Mouse (Mus musculus): ENCODE results near the gene Plscr3.

The Plscr3 gene

DNA sequence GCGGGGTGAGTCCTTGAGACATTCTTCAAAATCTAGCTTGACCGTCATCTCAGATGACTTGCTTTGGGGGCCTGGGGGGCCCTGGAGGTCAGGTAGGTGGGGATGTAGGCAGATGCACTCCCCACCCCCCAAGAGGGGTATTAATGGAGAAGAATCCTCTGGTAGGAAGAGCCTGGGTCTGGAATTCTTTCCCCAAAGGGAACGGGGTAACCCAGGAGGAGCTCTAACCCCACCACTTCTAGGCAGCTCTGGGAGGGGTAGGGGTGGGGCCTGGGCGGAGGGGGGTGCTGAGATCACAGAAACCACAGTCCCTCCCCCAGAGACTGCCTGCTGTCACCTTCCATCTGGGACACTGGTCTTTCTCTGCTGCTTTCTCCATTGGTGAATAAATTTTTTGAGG is 49.1 kb downstream of the Plscr3 start, which contains the start of gene Acap1:
TSS of gene Acap1 (minus strand) at position 249 of the 400 bp plus-strand sequence.
- DNase-seq (ENCODE audit: low spot score), result no peak

DNA sequence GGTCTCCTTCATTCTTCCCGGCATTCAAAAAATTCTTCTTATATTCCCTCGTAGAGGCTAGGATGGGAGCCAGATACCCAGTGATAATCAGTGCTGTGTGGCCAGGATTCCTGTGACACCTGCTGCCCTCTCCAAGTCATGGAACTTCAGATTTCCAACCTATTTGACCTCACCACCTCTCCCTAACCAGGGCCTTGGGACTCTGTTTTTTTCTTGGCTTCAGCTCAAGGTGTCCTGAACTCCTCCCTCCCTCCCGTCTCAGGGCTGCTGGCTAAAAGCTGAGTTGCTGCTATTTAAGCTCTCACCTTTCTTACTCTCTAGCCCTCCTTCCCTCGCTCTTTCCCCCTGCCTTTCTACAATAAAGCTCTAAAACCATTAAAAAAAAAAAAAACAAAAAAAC is 53.7 kb downstream of the Plscr3 start:
- no peak for DNase-seq (ENCODE audit: low spot score)

DNA sequence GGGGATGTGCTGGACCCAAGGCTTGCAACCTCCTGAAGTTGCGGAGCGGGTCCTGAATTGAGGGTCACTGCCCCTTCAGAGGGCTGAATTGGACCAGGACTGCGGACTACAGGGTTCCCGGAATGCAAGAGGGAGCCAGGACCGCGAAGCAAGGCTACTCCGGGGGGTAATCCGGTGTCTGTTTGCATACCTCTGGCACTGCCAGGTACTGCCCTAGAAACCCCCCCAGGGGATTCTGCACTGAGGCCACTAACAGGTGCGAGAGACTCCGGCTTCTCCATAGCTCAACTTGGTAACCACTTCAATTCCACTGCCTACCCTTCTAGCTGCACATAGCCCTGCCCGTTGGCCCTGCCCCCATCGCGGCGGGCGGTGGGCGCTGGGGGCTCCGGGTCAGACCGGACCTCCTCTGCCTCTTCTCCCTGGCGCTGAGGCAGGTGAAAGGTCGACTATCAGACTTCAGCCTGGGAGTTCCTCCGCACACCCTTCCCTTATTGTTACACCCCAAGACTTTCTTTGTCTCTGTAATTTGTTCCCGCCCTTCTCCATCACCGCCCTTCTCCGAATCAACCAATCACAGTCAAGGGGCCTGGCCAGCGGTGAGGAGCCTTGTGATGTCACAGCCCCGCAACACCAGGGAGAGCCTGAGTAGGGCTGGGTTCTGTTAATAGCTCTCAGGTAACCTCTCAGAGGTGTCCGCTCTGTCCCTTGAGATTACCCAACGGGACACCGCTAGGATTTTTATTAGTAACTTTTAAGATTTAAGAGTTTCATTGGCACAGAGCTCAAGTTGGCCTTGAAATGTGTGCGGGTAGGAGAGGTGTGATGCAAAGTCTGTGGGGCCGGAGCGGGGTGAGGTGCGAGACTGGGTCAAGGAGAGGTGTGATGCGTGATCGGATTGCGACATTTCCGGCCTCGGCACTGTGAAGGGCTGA is 54.6 kb downstream of the Plscr3 start, which contains the start of the genes 2810408A11Rik and Neurl4:
TSS of gene 2810408A11Rik (minus strand) at position 517 of the 935 bp plus-strand sequence.
TSS of gene Neurl4 (plus strand) at position 602 of the 935 bp plus-strand sequence.
- peak; percentile 77 for DNase-seq (ENCODE audit: low spot score)

DNA sequence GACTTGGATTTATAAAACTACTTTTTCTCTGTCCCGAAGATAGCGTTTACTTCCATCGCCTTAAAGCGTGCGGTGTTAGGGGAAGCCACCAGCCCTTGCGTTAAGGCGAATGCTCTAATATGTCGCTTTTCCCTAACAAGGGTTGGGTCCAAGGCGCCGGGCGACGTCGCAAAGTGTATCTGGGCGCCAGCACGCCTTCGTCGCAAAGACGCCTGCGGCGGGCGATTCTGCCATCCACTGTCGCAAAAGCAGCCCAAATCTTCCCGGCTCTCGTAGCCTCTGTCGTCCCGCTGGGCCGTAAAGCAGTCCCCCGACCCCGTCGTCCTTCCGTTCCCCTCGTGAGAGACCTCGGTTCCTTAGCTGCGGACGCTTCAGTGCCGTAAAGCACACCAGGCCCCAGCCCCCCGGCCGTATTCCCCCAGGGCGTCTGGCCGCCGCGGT is 55.2 kb downstream of the Plscr3 start:
- DNase-seq (ENCODE audit: low spot score), result peak; percentile 82

All from ovary, postnatal 14 days (tissue).